Mouse (Mus musculus): ENCODE measurements around the gene Il18rap.
"Not testable (repeated sequence)": the region's sequence is repeated elsewhere in the genome, so short reads cannot be mapped to it uniquely, and the experiment has no call there.

The Il18rap gene

GRCm38 (mm10) chr1:40544650-40545049 lies 29.5 kb downstream of the Il18rap start:
- DNase-seq (ENCODE audit: extremely low read depth, low read depth): peak; percentile 29

DNA sequence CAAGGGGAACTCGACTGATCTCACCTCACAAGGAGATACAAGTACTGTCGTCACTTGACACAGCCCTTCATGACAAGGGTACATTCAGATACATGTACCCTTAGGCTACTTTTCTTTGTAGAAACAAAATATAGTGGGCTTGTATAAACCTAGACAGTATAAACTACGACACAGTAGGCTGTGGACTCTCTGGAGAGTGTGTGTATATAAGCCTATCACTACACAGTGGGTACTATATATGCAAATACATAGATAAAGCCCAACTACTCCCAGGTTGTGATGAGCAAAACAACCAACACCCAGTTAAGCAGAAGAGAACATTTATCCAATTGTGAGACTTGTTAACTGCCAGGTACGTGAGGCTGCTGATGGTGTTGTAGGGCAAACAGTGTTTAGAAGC lies 31.5 kb downstream of the Il18rap start:
- DNase-seq (ENCODE audit: extremely low read depth, low read depth): no peak

GRCm38 (mm10) chr1:40547064-40547572 lies 32.0 kb downstream of the Il18rap start:
- no peak for DNase-seq (ENCODE audit: extremely low read depth, low read depth)

DNA sequence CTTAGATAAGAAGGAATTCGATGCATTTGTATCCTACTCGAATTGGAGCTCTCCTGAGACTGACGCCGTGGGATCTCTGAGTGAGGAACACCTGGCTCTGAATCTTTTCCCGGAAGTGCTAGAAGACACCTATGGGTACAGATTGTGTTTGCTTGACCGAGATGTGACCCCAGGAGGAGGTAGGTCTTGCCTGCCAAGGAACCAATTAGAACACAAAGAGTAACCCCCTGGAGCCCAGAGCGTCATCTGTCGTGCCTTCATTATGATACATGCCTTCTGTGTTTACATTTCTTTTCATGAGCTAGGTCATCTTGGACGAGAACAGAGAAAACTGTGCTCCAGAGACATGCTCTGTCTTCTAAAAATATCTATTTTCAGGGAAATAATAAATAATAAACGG lies 32.6 kb downstream of the Il18rap start:
- no peak for DNase-seq (ENCODE audit: extremely low read depth, low read depth)

GRCm38 (mm10) chr1:40569374-40569773 lies 54.2 kb downstream of the Il18rap start:
- no peak for DNase-seq (ENCODE audit: extremely low read depth, low read depth)

DNA sequence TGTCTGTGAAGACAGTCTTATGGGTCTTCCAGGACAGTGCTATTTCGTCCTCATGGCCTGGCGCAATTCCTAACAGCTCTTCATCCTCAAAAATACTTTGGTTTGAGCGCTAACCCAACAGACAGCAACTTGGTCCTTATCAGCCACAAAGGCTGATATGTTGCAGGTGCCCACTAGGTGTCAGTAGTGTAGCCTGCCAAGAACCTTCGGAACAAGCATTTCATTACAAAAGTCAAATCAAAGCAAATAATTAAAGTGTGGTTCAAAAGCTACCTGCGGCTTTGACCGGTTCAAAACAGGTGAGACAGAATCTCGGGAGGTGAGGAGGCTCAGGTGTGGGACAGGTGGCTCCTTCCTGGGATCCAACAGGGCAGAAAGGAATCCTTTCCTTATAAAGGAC lies 64.6 kb downstream of the Il18rap start, which contains the start of gene Slc9a4:
Gene Slc9a4 (plus strand): TSS at position 298 of the 400 bp plus-strand sequence.
- no peak for DNase-seq (ENCODE audit: extremely low read depth, low read depth)

- no peak for DNase-seq (ENCODE audit: extremely low read depth, low read depth)
These were observed 65.1 kb downstream of the Il18rap start for GRCm38 (mm10) chr1:40580269-40580668.

- DNase-seq (ENCODE audit: extremely low read depth, low read depth): no peak
These were observed 71.6 kb downstream of the Il18rap start for GRCm38 (mm10) chr1:40586776-40587175.

DNA sequence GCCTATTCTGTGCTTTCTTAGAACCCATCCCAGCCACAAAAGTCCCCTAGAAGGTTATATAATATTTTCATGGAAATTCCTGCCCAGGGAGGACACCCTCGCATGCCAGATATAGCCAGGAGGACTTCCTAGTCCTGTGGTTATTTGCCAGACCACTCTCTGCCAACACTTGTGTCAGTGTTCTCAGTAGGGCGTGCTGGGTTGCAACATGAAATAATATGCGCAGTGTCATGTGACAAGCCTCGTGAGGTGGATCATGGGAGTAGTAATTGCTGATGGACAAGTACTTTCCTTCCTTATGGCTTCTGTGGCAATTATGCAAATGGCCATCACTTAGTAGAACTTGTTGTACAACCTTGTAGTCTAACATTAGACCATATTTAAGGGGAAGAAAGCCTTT lies 75.8 kb downstream of the Il18rap start:
- no peak for DNase-seq (ENCODE audit: extremely low read depth, low read depth)

- no peak for DNase-seq (ENCODE audit: extremely low read depth, low read depth)
These were observed 82.7 kb downstream of the Il18rap start for GRCm38 (mm10) chr1:40597822-40598221.

GRCm38 (mm10) chr1:40599661-40600060 lies 84.5 kb downstream of the Il18rap start:
- DNase-seq (ENCODE audit: extremely low read depth, low read depth): not testable (repeated sequence)

DNA sequence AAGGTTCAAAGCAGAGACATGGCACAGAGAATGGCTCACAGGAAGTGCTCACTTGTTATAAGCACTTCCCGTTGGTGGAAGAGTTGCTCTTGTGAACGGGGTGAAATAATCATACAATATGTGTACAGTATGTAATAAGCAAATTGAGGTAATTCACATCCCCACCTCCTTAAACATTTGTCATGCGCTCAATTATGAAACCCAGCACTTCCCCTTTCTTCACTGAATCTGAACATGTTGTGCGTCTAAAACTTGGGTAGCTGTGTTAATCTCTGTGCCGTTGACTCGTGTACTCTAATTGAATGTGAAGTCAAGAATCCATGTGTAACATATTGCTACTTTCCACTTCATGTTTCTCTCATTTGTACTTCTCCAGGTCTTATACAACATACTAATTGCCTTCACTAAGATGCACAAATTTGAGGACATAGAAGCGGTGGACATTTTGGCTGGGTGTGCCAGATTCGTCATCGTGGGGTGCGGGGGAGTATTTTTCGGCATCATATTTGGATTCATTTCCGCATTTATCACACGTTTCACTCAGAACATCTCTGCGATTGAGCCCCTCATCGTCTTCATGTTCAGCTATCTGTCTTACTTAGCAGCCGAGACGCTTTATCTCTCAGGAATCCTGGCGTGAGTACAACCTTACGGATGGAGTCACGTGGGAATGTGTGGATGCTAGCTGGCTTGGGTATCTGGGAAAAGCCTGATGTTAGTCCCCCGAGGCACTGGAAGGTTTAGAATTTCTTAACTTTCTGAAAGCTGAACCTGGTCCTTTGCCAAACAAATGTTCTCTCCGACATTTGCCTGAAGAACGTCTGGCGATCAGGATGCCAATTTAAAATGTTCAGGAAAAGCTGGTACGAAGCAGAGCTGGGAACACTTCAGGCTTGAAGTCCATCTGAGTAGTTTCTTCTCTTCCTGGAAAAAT lies 85.5 kb downstream of the Il18rap start:
- no peak for DNase-seq (ENCODE audit: extremely low read depth, low read depth)

Measured in MEL-GATA-1-ER (cell line).